Mouse (Mus musculus): ENCODE measurements at regions not wholly inside any gene's neighbourhood (a gene's known extent, or its start where the extent isn't known, plus 50 kb on each side); places are given as distances from the start of the nearest gene placed in this dataset.

GRCm38 (mm10) chr4:67523158-67523557 lies 695.8 kb downstream of the Tlr4 start:
- Histone ChIP-seq H3K27ac (ENCODE audit: control insufficient read depth, low read depth, low read length) (no peak overlapping the region), H3K27me3 (ENCODE audit: control insufficient read depth in 1 of 2, insufficient read depth in 2 of 2, low read length in 2 of 2) (no peaks in the 10 kb centered on the region), H3K9ac (ENCODE audit: control insufficient read depth, low read depth, low read length, poor library complexity, severe bottlenecking) (no peak overlapping the region), H3K9me3 (replicated peaks; ENCODE audit: insufficient read depth, low read length) (no peaks in the 10 kb centered on the region), H3K79me2 (ENCODE audit: control insufficient read depth, insufficient read depth, low read length, poor library complexity) (no peaks in the 10 kb centered on the region), H3K4me3 (ENCODE audit: control insufficient read depth in 1 of 2, insufficient read depth in 1 of 2, low read depth in 2 of 2, low read length in 2 of 2) (no peak overlapping the region), H3K36me3 (ENCODE audit: control insufficient read depth in 1 of 2, insufficient read depth in 2 of 2, low read length in 2 of 2) (no peaks in the 10 kb centered on the region), H3K4me1 (ENCODE audit: control insufficient read depth in 1 of 2, insufficient read depth in 2 of 2, low read length in 2 of 2) (no peaks in the 10 kb centered on the region)
- DNase-seq (ENCODE audit: low read depth, low spot score), result no peak
- TF ChIP-seq MYC (IDR thresholded peaks at IDR 0.05; ENCODE audit: low read depth, low read length) (no peak), TAL1 (IDR thresholded peaks at IDR 0.05; ENCODE audit: low read length) (no peak), CHD2 (IDR thresholded peaks at IDR 0.05; ENCODE audit: low read length) (no peak), CTCF (IDR thresholded peaks at IDR 0.05 in 2 of 3, conservative IDR thresholded peaks at IDR 0.05 in 1 of 3; ENCODE audit: control insufficient read depth in 1 of 3, insufficient read depth in 1 of 3, low read depth in 2 of 3, low read length in 3 of 3, poor library complexity in 1 of 3, severe bottlenecking in 1 of 3) (no peak)

- Histone ChIP-seq H3K79me2 (ENCODE audit: control insufficient read depth, insufficient read depth, low read length, poor library complexity) (no peaks in the 10 kb centered on the region), H3K27ac (ENCODE audit: control insufficient read depth, low read depth, low read length) (no peak overlapping the region), H3K4me3 (ENCODE audit: control insufficient read depth in 1 of 2, insufficient read depth in 1 of 2, low read depth in 2 of 2, low read length in 2 of 2) (no peak overlapping the region), H3K9me3 (replicated peaks; ENCODE audit: insufficient read depth, low read length) (no peaks in the 10 kb centered on the region), H3K27me3 (ENCODE audit: control insufficient read depth in 1 of 2, insufficient read depth in 2 of 2, low read length in 2 of 2) (no peaks in the 10 kb centered on the region), H3K36me3 (ENCODE audit: control insufficient read depth in 1 of 2, insufficient read depth in 2 of 2, low read length in 2 of 2) (no peaks in the 10 kb centered on the region), H3K9ac (ENCODE audit: control insufficient read depth, low read depth, low read length, poor library complexity, severe bottlenecking) (no peak overlapping the region), H3K4me1 (ENCODE audit: control insufficient read depth in 1 of 2, insufficient read depth in 2 of 2, low read length in 2 of 2) (no peaks in the 10 kb centered on the region)
- TF ChIP-seq ZKSCAN1 (IDR thresholded peaks at IDR 0.05; ENCODE audit: low read depth, low read length) (no peak), KAT2A (conservative IDR thresholded peaks at IDR 0.05; ENCODE audit: low read depth, low read length) (no peak), ZMIZ1 (IDR thresholded peaks at IDR 0.05; ENCODE audit: low read depth, low read length) (no peak), CTCF (IDR thresholded peaks at IDR 0.05 in 2 of 3, conservative IDR thresholded peaks at IDR 0.05 in 1 of 3; ENCODE audit: control insufficient read depth in 1 of 3, insufficient read depth in 1 of 3, low read depth in 2 of 3, low read length in 3 of 3, poor library complexity in 1 of 3, severe bottlenecking in 1 of 3) (no peak), ELF1 (IDR thresholded peaks at IDR 0.05; ENCODE audit: low read depth, low read length) (no peak), MYC (IDR thresholded peaks at IDR 0.05; ENCODE audit: low read depth, low read length) (no peak), POLR2AphosphoS5 (IDR thresholded peaks at IDR 0.05; ENCODE audit: borderline replicate concordance, low read depth, low read length) (no peak), MAFK (IDR thresholded peaks at IDR 0.05; ENCODE audit: borderline replicate concordance, low read depth, low read length) (no peak), SMC3 (IDR thresholded peaks at IDR 0.05; ENCODE audit: low read depth, low read length) (no peak), RCOR1 (IDR thresholded peaks at IDR 0.05; ENCODE audit: low read depth, low read length) (no peak), E2F4 (IDR thresholded peaks at IDR 0.05; ENCODE audit: borderline replicate concordance, low read depth, low read length) (no peak), CHD1 (IDR thresholded peaks at IDR 0.05; ENCODE audit: low read depth, low read length) (no peak), GABPA (IDR thresholded peaks at IDR 0.05; ENCODE audit: low read depth, low read length) (no peak), ZNF384 (IDR thresholded peaks at IDR 0.05; ENCODE audit: low read depth, low read length) (no peak), ZC3H11A (IDR thresholded peaks at IDR 0.05; ENCODE audit: low read depth, low read length) (no peak), USF2 (IDR thresholded peaks at IDR 0.05; ENCODE audit: borderline replicate concordance in 1 of 2, insufficient read depth in 1 of 2, low read depth in 1 of 2, low read length in 2 of 2) (no peak), MAX (IDR thresholded peaks at IDR 0.05; ENCODE audit: low read length) (no peak)
- DNase-seq (ENCODE audit: low read depth, low spot score), result no peak
These were observed 702.2 kb downstream of the Tlr4 start for GRCm38 (mm10) chr4:67529586-67529985.

Measured in MEL (cell line).